Mouse (Mus musculus) layer of hippocampus, postnatal 14 days (tissue): ENCODE data around the gene Serpinb6d. TPM values are rescaled to one million over a fixed set of nuclear protein-coding genes. Genes with fewer than 3 reads are reported as not detected.

ENCODE experiments used
- DNase-seq, 2 experiments: peaks; one replicate each; pipeline ENCODE4 v3.0.0; 2021 to 2022; ENCODE audit warnings: low spot score in 2 of 2, mixed read lengths in 1 of 2
- long read RNA-seq, 2 experiments: library from polyadenylated mRNA; stranded (forward); transcript quantifications; one replicate each; pipeline ENCODE4 v2.0.0; 2021
- total RNA-seq, 2 experiments: library from RNA; stranded (reverse); gene quantifications; 2 replicates each; pipeline ENCODE4 v1.2.3; 2021

Serpinb6d gene
- total RNA-seq: not detected
- long read RNA-seq, experiment 1: 0 reads
- long read RNA-seq, experiment 2: 0 reads

GRCm38 (mm10) chr13:33661105-33661504 is at the start of gene Serpinb6d:
Serpinb6d (plus strand) TSS chr13:33661405.
- DNase-seq: no peak

GRCm38 (mm10) chr13:33622921-33623320 is 38.3 kb upstream of the Serpinb6d start:
- DNase-seq: no peak

- DNase-seq: no peak
Measured at GRCm38 (mm10) chr13:33642540-33642939, 18.7 kb upstream of the Serpinb6d start.

- DNase-seq: no peak
Measured at GRCm38 (mm10) chr13:33662550-33662949, 1.3 kb downstream of the Serpinb6d start.

DNA sequence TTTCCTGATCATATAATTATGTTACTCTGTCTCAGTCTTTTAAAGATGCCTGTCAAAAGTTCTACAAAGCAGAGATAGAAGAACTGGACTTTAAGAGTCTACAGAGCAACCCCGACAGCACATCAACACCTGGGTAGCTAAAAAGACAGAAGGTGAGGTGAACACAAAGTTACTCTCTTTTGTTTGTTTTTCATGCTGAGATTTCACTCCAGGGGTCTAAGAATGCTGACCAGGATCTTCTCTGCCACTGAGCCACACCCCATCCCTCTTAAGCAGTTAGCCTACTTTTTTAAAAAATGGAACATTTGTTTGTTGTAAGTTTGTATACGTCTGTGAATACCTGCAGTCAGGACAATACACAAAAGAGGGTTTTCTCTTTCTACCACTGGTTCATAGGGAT is 59.1 kb downstream of the Serpinb6d start:
- DNase-seq: no peak

Other genes with a start within 250 kb of the Serpinb6d start
- gene Serpinb9g, start 176.6 kb upstream of the Serpinb6d start, total RNA-seq: not detected
- not detected for gene Serpinb6e, start 182.0 kb downstream of the Serpinb6d start, total RNA-seq
- under 1 TPM; 0.38 to 0.58 TPM for gene Serpinb6c, start 244.3 kb downstream of the Serpinb6d start, total RNA-seq